Mouse (Mus musculus): Measurements from ENCODE around the gene 3110082I17Rik. TPM values are rescaled to one million over a fixed set of nuclear protein-coding genes. Genes with fewer than 3 reads are reported as not detected.
A peak's percentile ranks its signal among the peaks of the same experiment; 100 is the strongest.

Gene 3110082I17Rik
- total RNA-seq, 2 experiments from 2014 or later: 16.3 to 17.9 TPM

DNA sequence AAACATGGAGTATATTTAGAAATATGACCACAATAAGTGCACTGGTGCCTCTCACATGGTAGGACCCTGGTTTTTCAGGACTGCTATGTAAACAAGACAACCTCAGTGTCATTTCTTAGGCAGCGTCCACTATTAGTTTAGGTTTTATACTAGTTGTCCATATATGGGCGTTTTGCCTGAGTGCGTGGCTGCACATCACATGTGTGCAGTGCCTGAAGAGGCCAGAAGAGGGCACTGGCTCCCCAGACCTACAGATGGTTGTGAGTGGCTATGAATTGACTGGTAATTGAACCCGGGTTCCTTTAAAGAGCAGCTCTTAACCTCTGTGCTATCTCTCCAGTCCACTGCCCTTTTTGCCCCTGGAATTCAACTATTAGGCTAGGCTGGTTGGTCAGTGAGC is 43.4 kb downstream of the 3110082I17Rik start:
- H3K27ac ChIP-seq: no peak overlapping the region
- H3K4me3 ChIP-seq: no peak overlapping the region
- DNase-seq (ENCODE audit: extremely low spot score in 1 of 2, low spot score in 2 of 2): no peak
- intact Hi-C loops (cut with DNase I): no loop called here
- peak; percentile 37 for TF ChIP-seq CTCF (IDR thresholded peaks at IDR 0.05)

GRCm38 (mm10) chr5:139415001-139415400 is 45.3 kb downstream of the 3110082I17Rik start:
- intact Hi-C loops (cut with DNase I): no loop called here
- Histone ChIP-seq H3K4me3 (no peak overlapping the region), H3K27ac (no peak overlapping the region)
- TF ChIP-seq CTCF (IDR thresholded peaks at IDR 0.05): no peak
- no peak for DNase-seq (ENCODE audit: extremely low spot score in 1 of 2, low spot score in 2 of 2)

GRCm38 (mm10) chr5:139413545-139413944 is 46.8 kb downstream of the 3110082I17Rik start:
- Histone ChIP-seq H3K4me3 (no peak overlapping the region), H3K27ac (no peak overlapping the region)
- intact Hi-C loops (cut with DNase I): no loop called here
- no peak for DNase-seq (ENCODE audit: extremely low spot score in 1 of 2, low spot score in 2 of 2)
- TF ChIP-seq CTCF (IDR thresholded peaks at IDR 0.05): no peak

GRCm38 (mm10) chr5:139411665-139412314 is 48.5 kb downstream of the 3110082I17Rik start:
- Histone ChIP-seq H3K4me3 (no peak overlapping the region), H3K27ac (no peak overlapping the region)
- DNase-seq (ENCODE audit: extremely low spot score in 1 of 2, low spot score in 2 of 2): no peak
- intact Hi-C loops (cut with DNase I): no loop called here
- TF ChIP-seq CTCF (IDR thresholded peaks at IDR 0.05): no peak

GRCm38 (mm10) chr5:139411117-139411516 is 49.2 kb downstream of the 3110082I17Rik start:
- intact Hi-C loops (cut with DNase I): no loop called here
- Histone ChIP-seq H3K4me3 (no peak overlapping the region), H3K27ac (no peak overlapping the region)
- TF ChIP-seq CTCF (IDR thresholded peaks at IDR 0.05): no peak
- DNase-seq (ENCODE audit: extremely low spot score in 1 of 2, low spot score in 2 of 2): no peak

GRCm38 (mm10) chr5:139410056-139410455 is 50.3 kb downstream of the 3110082I17Rik start:
- no peak overlapping the region; the same call in 1 of the 2 replicates for H3K27ac ChIP-seq
- H3K4me3 ChIP-seq: no peak overlapping the region
- TF ChIP-seq CTCF (IDR thresholded peaks at IDR 0.05): no peak
- intact Hi-C loops (cut with DNase I): no loop called here
- DNase-seq (ENCODE audit: extremely low spot score in 1 of 2, low spot score in 2 of 2): no peak

- H3K4me3 ChIP-seq: no peak overlapping the region
- peak overlapping the region; percentile 53; the same call in 1 of the 2 replicates for H3K27ac ChIP-seq
- DNase-seq (ENCODE audit: extremely low spot score in 1 of 2, low spot score in 2 of 2): no peak
- intact Hi-C loops (cut with DNase I): no loop called here
- no peak for TF ChIP-seq CTCF (IDR thresholded peaks at IDR 0.05)
Observed at GRCm38 (mm10) chr5:139409412-139409811, 50.9 kb downstream of the 3110082I17Rik start.

DNA sequence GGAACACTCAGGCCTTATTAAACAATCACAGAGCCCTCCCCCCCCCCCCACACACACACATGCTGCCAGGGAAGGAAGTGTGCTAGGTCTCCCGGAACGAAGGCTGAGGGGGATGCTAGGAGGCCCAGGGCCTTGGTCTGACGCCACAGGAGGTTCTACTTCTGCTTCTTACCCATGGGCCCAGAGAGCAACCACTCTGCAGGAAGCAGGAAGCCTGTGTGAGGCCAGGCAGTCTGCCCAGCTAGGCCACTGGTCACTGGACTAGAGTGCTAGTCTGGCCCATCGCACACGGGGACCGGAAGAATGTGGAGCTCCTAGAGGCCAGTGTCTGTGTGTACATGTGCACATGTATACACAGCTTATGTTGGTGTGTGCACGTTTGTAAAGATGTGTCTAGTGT is 51.8 kb downstream of the 3110082I17Rik start:
- intact Hi-C loops (cut with DNase I): no loop called here
- H3K4me3 ChIP-seq: no peak overlapping the region
- H3K27ac ChIP-seq: peak overlapping the region; percentile 11; the same call in 1 of the 2 replicates
- peak; percentile 1 for TF ChIP-seq CTCF (IDR thresholded peaks at IDR 0.05)
- DNase-seq (ENCODE audit: extremely low spot score in 1 of 2, low spot score in 2 of 2): no peak

DNA sequence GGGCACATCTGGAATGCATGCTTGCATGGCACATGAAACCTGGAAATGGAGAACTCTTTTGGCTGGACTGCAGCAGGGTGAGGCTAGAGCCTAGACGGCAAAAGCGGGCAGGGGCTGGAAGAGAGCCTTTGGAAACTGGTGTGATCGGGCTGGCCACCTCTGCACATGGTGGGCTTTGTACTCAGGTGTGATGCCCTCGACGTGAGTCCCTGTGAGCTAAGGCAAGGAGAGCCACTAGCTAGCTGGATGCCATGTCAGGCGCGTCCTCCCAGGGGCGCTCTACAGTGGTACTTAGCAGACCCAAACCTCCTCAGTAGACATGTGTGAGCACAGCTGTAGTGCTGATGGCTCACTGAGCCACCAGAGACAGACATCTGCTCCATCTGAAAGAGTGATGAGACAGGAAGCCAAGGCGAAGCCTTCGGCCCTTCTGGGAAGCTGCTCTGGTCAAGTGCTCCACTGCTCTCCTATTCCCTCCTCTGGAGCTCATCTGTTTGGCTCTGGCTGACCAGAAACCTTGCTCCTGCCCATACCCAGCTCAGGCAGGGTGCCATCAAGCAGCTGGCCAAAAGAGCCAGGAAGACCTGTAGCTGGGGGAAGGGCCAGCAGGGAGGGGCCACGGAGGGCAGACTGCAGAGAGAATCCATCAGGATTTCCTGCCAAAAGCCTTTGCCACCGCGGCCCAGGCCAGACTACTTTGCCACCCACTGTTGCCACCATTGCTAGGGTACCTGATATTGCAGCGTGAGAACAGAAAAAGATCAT is 53.0 kb downstream of the 3110082I17Rik start:
- no peak for TF ChIP-seq CTCF (IDR thresholded peaks at IDR 0.05)
- intact Hi-C loops (cut with DNase I): no loop called here
- Histone ChIP-seq H3K27ac (no peak overlapping the region), H3K4me3 (no peak overlapping the region)
- no peak for DNase-seq (ENCODE audit: extremely low spot score in 1 of 2, low spot score in 2 of 2)

DNA sequence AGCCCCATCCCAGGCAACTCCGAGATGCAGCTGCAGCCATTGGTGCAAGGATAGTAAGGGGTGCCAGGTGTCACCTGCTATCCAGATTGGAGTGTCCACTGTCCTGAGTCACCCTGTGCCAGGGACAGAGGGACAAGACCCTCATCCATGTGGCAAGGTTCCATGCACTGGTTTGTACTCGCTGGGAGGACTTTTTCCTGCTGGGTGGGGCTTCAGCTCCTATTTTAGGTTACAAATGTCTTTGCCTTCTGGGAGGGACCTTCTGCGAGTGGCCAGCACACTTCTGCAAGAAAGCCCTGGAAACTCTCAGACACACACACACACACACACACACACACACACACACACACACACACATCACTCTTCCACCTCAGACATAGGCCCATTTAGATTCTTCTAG is 54.4 kb downstream of the 3110082I17Rik start:
- intact Hi-C loops (cut with DNase I): no loop called here

GRCm38 (mm10) chr5:139405478-139405877 is 54.8 kb downstream of the 3110082I17Rik start:
- no peak for DNase-seq (ENCODE audit: extremely low spot score in 1 of 2, low spot score in 2 of 2)
- intact Hi-C loops (cut with DNase I): no loop called here
- Histone ChIP-seq H3K27ac (no peak overlapping the region; the same call in 1 of the 2 replicates), H3K4me3 (no peak overlapping the region)
- TF ChIP-seq CTCF (IDR thresholded peaks at IDR 0.05): no peak

More for the DNA sequence above, 54.4 kb downstream of the 3110082I17Rik start:
- TF ChIP-seq CTCF (IDR thresholded peaks at IDR 0.05): no peak
- H3K4me3 ChIP-seq: no peak overlapping the region
- DNase-seq (ENCODE audit: extremely low spot score in 1 of 2, low spot score in 2 of 2): no peak
- no peak overlapping the region; the same call in 1 of the 2 replicates for H3K27ac ChIP-seq

DNA sequence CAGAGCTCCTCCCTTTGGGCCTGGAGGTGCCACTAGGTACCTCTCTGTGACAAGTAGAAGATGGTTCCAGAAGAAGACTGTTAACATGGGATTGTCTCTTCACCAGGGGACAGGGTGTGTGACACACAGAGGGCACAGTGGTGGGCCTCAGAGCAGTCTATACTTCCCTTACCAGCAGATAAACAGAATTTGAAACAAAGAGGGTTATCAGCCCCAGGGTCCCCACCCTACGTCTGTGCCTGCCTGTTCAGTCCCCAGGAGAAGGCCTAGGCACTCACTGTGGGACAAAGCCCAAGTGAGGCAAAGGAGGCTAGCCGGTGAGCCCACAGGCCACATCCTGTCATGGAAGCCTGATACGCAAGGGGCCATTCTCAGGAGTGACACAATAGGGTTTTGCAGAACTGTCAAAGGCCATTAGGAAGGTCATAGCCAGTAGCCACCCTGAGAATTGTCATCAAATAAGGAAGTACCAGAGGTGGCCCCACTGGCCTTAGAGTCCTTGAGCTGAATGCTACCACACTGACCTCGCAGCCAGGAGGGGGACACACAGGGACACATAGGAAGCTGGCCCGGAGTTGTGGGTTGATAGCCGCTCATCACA is 55.4 kb downstream of the 3110082I17Rik start, which contains the start of gene C130050O18Rik:
Gene C130050O18Rik (plus strand): TSS at position 480 of the 601 bp plus-strand sequence.
- no peak for TF ChIP-seq CTCF (IDR thresholded peaks at IDR 0.05)
- intact Hi-C loops (cut with DNase I): loop anchor here (5.0 kb wide), 1 partner anchor 42 kb away; no protein-coding TSS in a partner anchor
- Histone ChIP-seq H3K27ac (no peak within 1 kb of the TSS; the same call in 1 of the 2 replicates), H3K4me3 (no peak within 1 kb of the TSS)
- DNase-seq (ENCODE audit: extremely low spot score in 1 of 2, low spot score in 2 of 2): no peak

Measured in left cerebral cortex, adult 2 months (tissue).